Mouse (Mus musculus): ENCODE data around the gene Samd14.

The Samd14 gene

GRCm38 (mm10) chr11:95073835-95074234 lies 64.2 kb downstream of the Samd14 start:
- DNase-seq (ENCODE audit: low spot score in 2 of 2): no peak

- DNase-seq (ENCODE audit: low spot score in 2 of 2): no peak
These were observed 65.0 kb downstream of the Samd14 start for GRCm38 (mm10) chr11:95074694-95075093.

DNA sequence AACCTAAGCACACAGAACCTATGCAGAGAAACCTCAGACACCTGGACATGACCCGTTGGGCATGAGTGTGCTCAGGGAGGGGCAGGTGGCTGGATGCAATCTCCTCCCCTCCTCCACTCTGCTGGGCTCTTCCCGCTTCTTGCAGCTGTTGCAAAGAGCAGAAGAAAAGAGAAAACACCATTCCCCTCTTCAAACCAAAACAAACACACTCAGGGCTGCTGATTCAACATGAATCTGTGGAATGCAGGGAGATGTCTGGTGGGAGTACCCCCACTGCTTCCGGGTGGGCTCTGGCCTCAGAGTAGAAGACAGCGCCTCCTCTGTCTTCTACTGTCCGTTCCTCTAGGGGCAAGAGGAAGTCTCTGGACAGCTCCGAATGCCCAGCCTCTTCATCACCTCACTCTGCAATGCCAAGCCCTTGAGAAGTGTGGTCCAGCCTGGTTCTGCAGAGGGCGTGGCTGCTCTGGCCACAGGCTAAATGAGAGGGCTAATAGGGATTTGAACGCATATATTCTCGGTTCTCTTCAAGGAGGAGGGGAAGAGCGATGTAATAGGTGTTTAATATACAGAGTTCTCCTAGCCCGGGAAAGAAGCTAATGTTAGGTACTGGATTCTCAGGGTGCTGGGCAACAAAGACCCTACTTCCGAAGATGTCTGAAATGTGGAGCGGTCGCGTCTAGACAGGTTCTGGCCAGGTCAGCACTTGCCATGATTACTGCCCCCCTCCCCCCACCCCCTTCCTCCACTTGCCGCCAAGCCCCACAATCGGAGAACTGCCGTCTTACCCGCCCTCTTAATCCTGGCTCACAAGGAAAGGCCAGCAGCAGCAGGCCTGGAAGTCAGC lies 65.7 kb downstream of the Samd14 start:
- DNase-seq (ENCODE audit: low spot score in 2 of 2): no peak

Measured in left cerebral cortex, adult 9 months (tissue).